Mouse (Mus musculus) CD4-positive helper T cell, adult 2 months (primary cell): ENCODE data around the gene Klhl5.

Source experiments
- DNase-seq: peaks from one replicate; pipeline ENCODE4 v3.0.0-alpha.2; 2012; ENCODE audit warnings: low read depth, missing footprints, low spot score

Klhl5 gene

GRCm38 (mm10) chr5:65145499-65146101, 38.3 kb downstream of the Klhl5 start:
- no peak for DNase-seq

- no peak for DNase-seq
Observed at GRCm38 (mm10) chr5:65146749-65147148, 39.4 kb downstream of the Klhl5 start.

- no peak for DNase-seq
Observed at GRCm38 (mm10) chr5:65149706-65150105, 42.4 kb downstream of the Klhl5 start.

- DNase-seq: no peak
Observed at GRCm38 (mm10) chr5:65150376-65150955, 43.1 kb downstream of the Klhl5 start.

GRCm38 (mm10) chr5:65151276-65151675, 43.9 kb downstream of the Klhl5 start:
- DNase-seq: no peak

GRCm38 (mm10) chr5:65151767-65152166, 44.4 kb downstream of the Klhl5 start:
- no peak for DNase-seq

- DNase-seq: peak; percentile 39
Observed at GRCm38 (mm10) chr5:65154287-65154686, 46.9 kb downstream of the Klhl5 start.

GRCm38 (mm10) chr5:65156853-65157252, 49.5 kb downstream of the Klhl5 start:
- DNase-seq: peak; percentile 32

GRCm38 (mm10) chr5:65157412-65158381, 50.4 kb downstream of the Klhl5 start:
- no peak for DNase-seq

GRCm38 (mm10) chr5:65158696-65159305, 51.5 kb downstream of the Klhl5 start:
- no peak for DNase-seq

- DNase-seq: no peak
Observed at GRCm38 (mm10) chr5:65163001-65163400, 55.7 kb downstream of the Klhl5 start.

- no peak for DNase-seq
Observed at GRCm38 (mm10) chr5:65163489-65164092, 56.3 kb downstream of the Klhl5 start.

- DNase-seq: no peak
Observed at GRCm38 (mm10) chr5:65170206-65170605, 62.9 kb downstream of the Klhl5 start.

GRCm38 (mm10) chr5:65175035-65175917, 67.9 kb downstream of the Klhl5 start:
- no peak for DNase-seq

GRCm38 (mm10) chr5:65175918-65176484, 68.7 kb downstream of the Klhl5 start:
- no peak for DNase-seq

- DNase-seq: no peak
Observed at GRCm38 (mm10) chr5:65177026-65177514, 69.7 kb downstream of the Klhl5 start.

GRCm38 (mm10) chr5:65178477-65178876, 71.1 kb downstream of the Klhl5 start:
- no peak for DNase-seq

- no peak for DNase-seq
Observed at GRCm38 (mm10) chr5:65181160-65181793, 73.9 kb downstream of the Klhl5 start.

- no peak for DNase-seq
Observed at GRCm38 (mm10) chr5:65181794-65182169, 74.4 kb downstream of the Klhl5 start.

- DNase-seq: no peak
Observed at GRCm38 (mm10) chr5:65182268-65182667, 74.9 kb downstream of the Klhl5 start.
